Mouse (Mus musculus) heart, embryonic 13.5 days (tissue): ENCODE measurements around the gene Kif6. TPM values are rescaled to one million over a fixed set of nuclear protein-coding genes. Genes with fewer than 3 reads are reported as not detected.

Experiments
- ATAC-seq: fragments of 200-750 bp; cut with Nextera tagmentation; 2 replicates; pipeline ENCODE4 v1.8.0; 2017; ENCODE audit warnings: moderate TSS enrichment; ENCODE audit not compliant: insufficient number of reproducible peaks, low FRiP score, low TSS enrichment; ENCODE audit errors: extremely low read depth
- H3K27ac ChIP-seq: fragments of 300-500 bp; sonication (generic); replicated peaks from 2 replicates; pipeline ENCODE4 v1.5.1; 2015; ENCODE audit warnings: moderate library complexity, mild to moderate bottlenecking, inconsistent platforms
- H3K27me3 ChIP-seq: fragments of 300-500 bp; sonication (generic); replicated peaks from 2 replicates; pipeline ENCODE4 v1.6.1; 2015; ENCODE audit warnings: mild to moderate bottlenecking, inconsistent platforms
- H3K36me3 ChIP-seq: fragments of 300-500 bp; sonication (generic); 2 replicates; pipeline ENCODE4 v1.6.1; 2015; ENCODE audit warnings: mild to moderate bottlenecking, inconsistent platforms
- H3K4me1 ChIP-seq: fragments of 300-500 bp; sonication (generic); 2 replicates; pipeline ENCODE4 v1.6.1; 2015; ENCODE audit warnings: inconsistent platforms
- H3K4me2 ChIP-seq: fragments of 300-500 bp; sonication (generic); 2 replicates; pipeline ENCODE4 v1.6.1; 2015; ENCODE audit warnings: inconsistent platforms, mild to moderate bottlenecking, moderate library complexity
- H3K4me3 ChIP-seq: fragments of 300-500 bp; sonication (generic); 2 replicates; pipeline ENCODE4 v1.5.1; 2015; ENCODE audit warnings: moderate library complexity, mild to moderate bottlenecking, inconsistent platforms
- H3K9ac ChIP-seq: fragments of 300-500 bp; sonication (generic); 2 replicates; pipeline ENCODE4 v1.6.1; 2015; ENCODE audit warnings: inconsistent platforms, mild to moderate bottlenecking, moderate library complexity
- H3K9me3 ChIP-seq: fragments of 300-500 bp; sonication (generic); 2 replicates; pipeline ENCODE4 v1.6.1; 2016; ENCODE audit warnings: inconsistent platforms
- WGBS: fragments of 180-500 bp; shearing (Covaris S2); methylation state at CpG from one replicate; pipeline ENCODE4 v1.1.7; 2015; ENCODE audit warnings: mixed read lengths; 5-methylcytosine and 5-hydroxymethylcytosine counted together
- polyA plus RNA-seq: library from polyadenylated mRNA; unstranded; fragments of >200 nt; fragmentation: Nextera tagmentation; extraction: Ambion mirVana; gene quantifications from 2 replicates; pipeline ENCODE4 v1.2.1, GENCODE M21; 2015

Gene Kif6
- polyA plus RNA-seq, 1 experiment from 2014 or later: 1.2 TPM

GRCm38 (mm10) chr17:49880919-49881744 is 266.2 kb downstream of the Kif6 start:
- Histone ChIP-seq H3K36me3 (no peaks in the 10 kb centered on the region), H3K9me3 (peaks cover 3% of the 10 kb centered on the region; the same call in 1 of the 2 replicates), H3K27ac (no peak overlapping the region), H3K27me3 (peaks cover 10% of the 10 kb centered on the region; the same call in 1 of the 2 replicates), H3K4me1 (peaks cover 12% of the 10 kb centered on the region), H3K9ac (no peak overlapping the region), H3K4me2 (no peak overlapping the region), H3K4me3 (no peak overlapping the region)
- ATAC-seq: no peak
- 53% methylated on average over 5 of the region's 5 CpGs for WGBS

- no peak overlapping the region for H3K4me3 ChIP-seq
- H3K4me2 ChIP-seq: no peak overlapping the region
- H3K27ac ChIP-seq: no peak overlapping the region
- no peaks in the 10 kb centered on the region for H3K36me3 ChIP-seq
- no peak for ATAC-seq
- H3K9me3 ChIP-seq: peaks cover 3% of the 10 kb centered on the region; the same call in 1 of the 2 replicates
- H3K9ac ChIP-seq: no peak overlapping the region
- WGBS: 64% methylated on average over 7 of the region's 7 CpGs
- H3K4me1 ChIP-seq: peaks cover 12% of the 10 kb centered on the region
- H3K27me3 ChIP-seq: peaks cover 9% of the 10 kb centered on the region; the same call in 1 of the 2 replicates
Observed at GRCm38 (mm10) chr17:49881796-49882195, 266.9 kb downstream of the Kif6 start.

- Histone ChIP-seq H3K4me3 (no peak overlapping the region), H3K36me3 (no peaks in the 10 kb centered on the region), H3K9ac (no peak overlapping the region), H3K27ac (no peak overlapping the region), H3K4me1 (peaks cover 15% of the 10 kb centered on the region), H3K9me3 (peaks cover 3% of the 10 kb centered on the region; the same call in 1 of the 2 replicates), H3K4me2 (no peak overlapping the region), H3K27me3 (0 out of 2 replicates have a peak, but pooled peaks cover 8% of the 10 kb centered on the region)
- WGBS: 77% methylated on average over 8 of the region's 8 CpGs
- ATAC-seq: no peak
Observed at GRCm38 (mm10) chr17:49883136-49883755, 268.3 kb downstream of the Kif6 start.

GRCm38 (mm10) chr17:49885035-49885434 is 270.1 kb downstream of the Kif6 start:
- Histone ChIP-seq H3K4me2 (no peak overlapping the region), H3K27me3 (0 out of 2 replicates have a peak, but pooled peaks cover 4% of the 10 kb centered on the region), H3K36me3 (no peaks in the 10 kb centered on the region), H3K4me1 (peaks cover 15% of the 10 kb centered on the region), H3K9me3 (peaks cover 3% of the 10 kb centered on the region; the same call in 1 of the 2 replicates), H3K4me3 (no peak overlapping the region), H3K27ac (no peak overlapping the region), H3K9ac (no peak overlapping the region)
- no peak for ATAC-seq
- 48% methylated on average over 11 of the region's 11 CpGs for WGBS

GRCm38 (mm10) chr17:49889629-49890028 is 274.7 kb downstream of the Kif6 start:
- Histone ChIP-seq H3K27ac (no peak overlapping the region), H3K36me3 (no peaks in the 10 kb centered on the region), H3K4me2 (no peak overlapping the region), H3K9me3 (no peaks in the 10 kb centered on the region), H3K27me3 (0 out of 2 replicates have a peak, but pooled peaks cover 4% of the 10 kb centered on the region), H3K4me1 (peaks cover 15% of the 10 kb centered on the region), H3K9ac (no peak overlapping the region), H3K4me3 (no peak overlapping the region)
- 29% methylated on average over 7 of the region's 7 CpGs for WGBS
- ATAC-seq: no peak

- 83% methylated on average over 16 of the region's 16 CpGs for WGBS
- H3K27ac ChIP-seq: no peak overlapping the region
- ATAC-seq: no peak
Observed at GRCm38 (mm10) chr17:49890861-49891260, 275.9 kb downstream of the Kif6 start.

GRCm38 (mm10) chr17:49892390-49892789 is 277.5 kb downstream of the Kif6 start:
- Histone ChIP-seq H3K36me3 (no peaks in the 10 kb centered on the region), H3K4me1 (peaks cover 2% of the 10 kb centered on the region), H3K4me2 (no peak overlapping the region), H3K27ac (no peak overlapping the region), H3K27me3 (no peaks in the 10 kb centered on the region), H3K9ac (no peak overlapping the region), H3K9me3 (no peaks in the 10 kb centered on the region), H3K4me3 (no peak overlapping the region)
- WGBS: 84% methylated on average over 6 of the region's 6 CpGs
- ATAC-seq: no peak

More at GRCm38 (mm10) chr17:49890861-49891260, 275.9 kb downstream of the Kif6 start:
- H3K4me2 ChIP-seq: no peak overlapping the region
- H3K36me3 ChIP-seq: no peaks in the 10 kb centered on the region
- H3K27me3 ChIP-seq: 0 out of 2 replicates have a peak, but pooled peaks cover 4% of the 10 kb centered on the region
- H3K4me1 ChIP-seq: peaks cover 4% of the 10 kb centered on the region
- H3K4me3 ChIP-seq: no peak overlapping the region
- no peak overlapping the region for H3K9ac ChIP-seq
- no peaks in the 10 kb centered on the region for H3K9me3 ChIP-seq

- no peak overlapping the region for H3K4me2 ChIP-seq
- no peaks in the 10 kb centered on the region for H3K4me1 ChIP-seq
- H3K36me3 ChIP-seq: no peaks in the 10 kb centered on the region
- ATAC-seq: no peak
- peaks cover 6% of the 10 kb centered on the region for H3K27me3 ChIP-seq
- no peak overlapping the region for H3K27ac ChIP-seq
- WGBS: 69% methylated on average over 6 of the region's 6 CpGs
- no peaks in the 10 kb centered on the region for H3K9me3 ChIP-seq
- no peak overlapping the region for H3K4me3 ChIP-seq
- no peak overlapping the region for H3K9ac ChIP-seq
Observed at GRCm38 (mm10) chr17:49894471-49894870, 279.5 kb downstream of the Kif6 start.

- Histone ChIP-seq H3K36me3 (no peaks in the 10 kb centered on the region), H3K27ac (no peak overlapping the region), H3K4me1 (no peaks in the 10 kb centered on the region), H3K9me3 (no peaks in the 10 kb centered on the region), H3K4me2 (peak overlapping the region; percentile 44), H3K4me3 (no peak overlapping the region), H3K9ac (no peak overlapping the region), H3K27me3 (peaks cover 31% of the 10 kb centered on the region)
- WGBS: 16% methylated on average over 7 of the region's 7 CpGs
- no peak for ATAC-seq
Observed at GRCm38 (mm10) chr17:49898849-49899331, 284.0 kb downstream of the Kif6 start.

- no peak for ATAC-seq
- Histone ChIP-seq H3K27ac (no peak overlapping the region), H3K9ac (no peak overlapping the region), H3K4me1 (peaks cover 10% of the 10 kb centered on the region), H3K4me2 (no peak overlapping the region), H3K9me3 (no peaks in the 10 kb centered on the region), H3K27me3 (peaks cover 31% of the 10 kb centered on the region), H3K4me3 (no peak overlapping the region), H3K36me3 (no peaks in the 10 kb centered on the region)
- 77% methylated on average over 7 of the region's 7 CpGs for WGBS
Observed at GRCm38 (mm10) chr17:49902613-49903012, 287.7 kb downstream of the Kif6 start.

GRCm38 (mm10) chr17:49923429-49923828 is 308.5 kb downstream of the Kif6 start:
- H3K9me3 ChIP-seq: no peaks in the 10 kb centered on the region
- no peak overlapping the region for H3K4me3 ChIP-seq
- H3K36me3 ChIP-seq: no peaks in the 10 kb centered on the region
- no peak overlapping the region for H3K27ac ChIP-seq
- WGBS: 76% methylated on average over 4 of the region's 4 CpGs
- no peak overlapping the region for H3K9ac ChIP-seq
- H3K27me3 ChIP-seq: no peaks in the 10 kb centered on the region
- ATAC-seq: no peak
- H3K4me1 ChIP-seq: no peaks in the 10 kb centered on the region
- H3K4me2 ChIP-seq: no peak overlapping the region
